Mouse (Mus musculus): ENCODE data around the gene Nes. TPM values are rescaled to one million over a fixed set of nuclear protein-coding genes. Genes with fewer than 3 reads are reported as not detected.
A peak's percentile ranks its signal among the peaks of the same experiment; 100 is the strongest.

Nes gene
- polyA plus RNA-seq, 1 experiment from 2014 or later, result 9.2 TPM

DNA sequence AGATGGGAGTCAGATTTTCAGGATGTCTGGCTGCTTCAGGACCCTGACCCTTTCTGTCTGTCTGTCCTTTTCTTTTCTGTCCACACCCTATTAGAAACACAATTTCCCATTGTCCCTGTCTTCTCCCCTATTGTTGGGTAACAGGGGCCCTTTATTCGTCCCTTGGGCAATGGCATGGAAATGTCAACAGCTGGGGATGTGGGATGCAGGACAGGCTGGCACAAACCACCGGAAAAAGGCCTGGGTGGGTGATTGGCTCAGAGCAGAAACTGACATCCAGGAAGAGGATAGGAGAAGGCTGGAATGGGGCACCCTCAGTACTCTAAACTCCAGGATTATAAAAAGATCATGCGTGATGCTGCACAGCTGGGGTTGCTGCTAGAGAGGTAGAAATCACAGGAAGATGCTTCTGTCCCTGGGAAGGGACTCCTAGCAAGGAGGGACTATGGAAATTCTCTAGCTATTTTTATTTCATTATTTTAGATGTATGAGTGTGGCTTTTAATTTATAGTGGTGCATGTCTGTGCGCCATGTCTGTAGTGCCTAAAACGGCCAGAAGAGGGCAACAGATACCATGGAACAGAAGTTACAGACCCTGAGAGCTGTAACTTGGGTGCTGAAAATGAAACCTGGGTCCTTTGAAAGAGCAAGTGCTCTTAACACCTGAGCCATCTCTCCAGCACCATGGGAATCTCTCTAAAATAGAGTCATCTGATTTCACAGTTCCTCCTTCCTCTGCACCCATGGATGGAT is 56.7 kb downstream of the Nes start, which contains the start of gene Hapln2:
Gene Hapln2, minus strand, starts transcription at position 150 of the 753 bp plus-strand sequence.
- no peaks in the 10 kb centered on the region for H3K36me3 ChIP-seq (ENCODE audit: control insufficient read depth, insufficient read depth)
- no peak within 1 kb of the TSS for H3K4me2 ChIP-seq (replicated peaks; ENCODE audit: low read depth)
- TF ChIP-seq CTCF (IDR thresholded peaks at IDR 0.05; ENCODE audit: low read depth), result peak; percentile 65
- ATAC-seq, result no peak
- WGBS, result 52% methylated on average over 5 of the region's 5 CpGs
- no peak within 1 kb of the TSS for H3K9ac ChIP-seq (ENCODE audit: low read depth, low read length)
- H3K27me3 ChIP-seq (replicated peaks; ENCODE audit: control insufficient read depth, insufficient read depth, low read length), result peaks cover 60% of the 10 kb centered on the region
- no peak within 1 kb of the TSS for H3K4me3 ChIP-seq (ENCODE audit: low read depth, low read length)
- peaks cover 7% of the 10 kb centered on the region; the same call in 1 of the 2 replicates for H3K9me3 ChIP-seq (ENCODE audit: control insufficient read depth)
- H3K4me1 ChIP-seq (replicated peaks; ENCODE audit: control insufficient read depth, insufficient read depth, low read length), result 0 out of 2 replicates have a peak, but pooled peaks cover 2% of the 10 kb centered on the region
- H3K27ac ChIP-seq (ENCODE audit: low read depth, low read length), result no peak within 1 kb of the TSS

Other genes with a start within 250 kb of the Nes start
- gene Lrrc71, start 222.5 kb upstream of the Nes start, polyA plus RNA-seq (2015; fragmentation: Nextera tagmentation; extraction: Ambion mirVana), result 0.23 and 0.34 TPM in 2 replicates
- 0.16 and 0.18 TPM in 2 replicates for gene Ntrk1, start 175.9 kb upstream of the Nes start, polyA plus RNA-seq (2015; fragmentation: Nextera tagmentation; extraction: Ambion mirVana)
- gene Insrr, start 174.1 kb upstream of the Nes start, polyA plus RNA-seq (2015; fragmentation: Nextera tagmentation; extraction: Ambion mirVana), result 0.05 TPM in 2 replicates
- 7.7 and 10.1 TPM in 2 replicates for gene Pear1, start 146.8 kb upstream of the Nes start, polyA plus RNA-seq (2015; fragmentation: Nextera tagmentation; extraction: Ambion mirVana)
- 0.17 and 0.47 TPM in 2 replicates for gene Sh2d2a, start 124.3 kb upstream of the Nes start, polyA plus RNA-seq (2015; fragmentation: Nextera tagmentation; extraction: Ambion mirVana)
- gene Prcc, start 85.5 kb upstream of the Nes start, polyA plus RNA-seq (2015; fragmentation: Nextera tagmentation; extraction: Ambion mirVana), result 7.9 and 8.0 TPM in 2 replicates
- 93.8 and 107 TPM in 2 replicates for gene Hdgf, start 64.8 kb upstream of the Nes start, polyA plus RNA-seq (2015; fragmentation: Nextera tagmentation; extraction: Ambion mirVana)
- 74.9 and 79.5 TPM in 2 replicates for gene Mrpl24, start 51.6 kb upstream of the Nes start, polyA plus RNA-seq (2015; fragmentation: Nextera tagmentation; extraction: Ambion mirVana)
- gene Isg20l2, start 40.8 kb upstream of the Nes start, polyA plus RNA-seq (2015; fragmentation: Nextera tagmentation; extraction: Ambion mirVana), result 13.9 and 14.1 TPM in 2 replicates
- gene Rrnad1, start 40.4 kb upstream of the Nes start, polyA plus RNA-seq (2015; fragmentation: Nextera tagmentation; extraction: Ambion mirVana), result 5.8 and 6.1 TPM in 2 replicates
- gene Crabp2, start 22.4 kb upstream of the Nes start, polyA plus RNA-seq (2015; fragmentation: Nextera tagmentation; extraction: Ambion mirVana), result 0.81 and 1.9 TPM in 2 replicates
- 0.17 and 0.24 TPM in 2 replicates for gene Bcan, start 29.2 kb downstream of the Nes start, polyA plus RNA-seq (2015; fragmentation: Nextera tagmentation; extraction: Ambion mirVana)
- not detected in 2 replicates for gene Hapln2, start 56.5 kb downstream of the Nes start, polyA plus RNA-seq (2015; fragmentation: Nextera tagmentation; extraction: Ambion mirVana)
- gene Gpatch4, start 72.0 kb downstream of the Nes start, polyA plus RNA-seq (2015; fragmentation: Nextera tagmentation; extraction: Ambion mirVana), result 13.6 and 16.8 TPM in 2 replicates
- gene Naxe, start 87.4 kb downstream of the Nes start, polyA plus RNA-seq (2015; fragmentation: Nextera tagmentation; extraction: Ambion mirVana), result 109 and 118 TPM in 2 replicates
- gene Ttc24, start 107.2 kb downstream of the Nes start, polyA plus RNA-seq (2015; fragmentation: Nextera tagmentation; extraction: Ambion mirVana), result not detected in 2 replicates
- gene Iqgap3, start 110.9 kb downstream of the Nes start, polyA plus RNA-seq (2015; fragmentation: Nextera tagmentation; extraction: Ambion mirVana), result 4.3 TPM in 2 replicates
- gene Mef2d, start 171.3 kb downstream of the Nes start, polyA plus RNA-seq (2015; fragmentation: Nextera tagmentation; extraction: Ambion mirVana), result 15.8 and 16.2 TPM in 2 replicates